Mouse (Mus musculus): ENCODE data around the gene Rgs7bp. TPM values are rescaled to one million over a fixed set of nuclear protein-coding genes. Genes with fewer than 3 reads are reported as not detected.
A peak's percentile ranks its signal among the peaks of the same experiment; 100 is the strongest.
"Not testable (repeated sequence)": the region's sequence is repeated elsewhere in the genome, so short reads cannot be mapped to it uniquely, and the experiment has no call there.

Rgs7bp gene
- polyA plus RNA-seq, 1 experiment from 2014 or later = 8.6 TPM

GRCm38 (mm10) chr13:104918663-104919062 is 136.1 kb downstream of the Rgs7bp start:
- no peak overlapping the region for H3K27ac ChIP-seq (replicated peaks)
- H3K4me2 ChIP-seq = no peak overlapping the region
- no peak for ATAC-seq (ENCODE audit: low FRiP score, low read depth)

GRCm38 (mm10) chr13:104916771-104917170 is 138.0 kb downstream of the Rgs7bp start:
- H3K9me3 ChIP-seq; H3K4me2 ChIP-seq; H3K36me3 ChIP-seq; H3K4me1 ChIP-seq (replicated peaks); H3K4me3 ChIP-seq; H3K27me3 ChIP-seq; H3K9ac ChIP-seq; H3K27ac ChIP-seq (replicated peaks); ATAC-seq (ENCODE audit: low FRiP score, low read depth): not testable (repeated sequence)
- 78% methylated on average over 6 of the region's 6 CpGs for WGBS

More at GRCm38 (mm10) chr13:104918663-104919062, 136.1 kb downstream of the Rgs7bp start:
- WGBS = 84% methylated on average over 16 of the region's 16 CpGs
- Histone ChIP-seq H3K36me3 (no peaks in the 10 kb centered on the region), H3K4me3 (no peak overlapping the region), H3K27me3 (no peaks in the 10 kb centered on the region), H3K4me1 (replicated peaks) (no peaks in the 10 kb centered on the region), H3K9ac (no peak overlapping the region), H3K9me3 (no peaks in the 10 kb centered on the region)

DNA sequence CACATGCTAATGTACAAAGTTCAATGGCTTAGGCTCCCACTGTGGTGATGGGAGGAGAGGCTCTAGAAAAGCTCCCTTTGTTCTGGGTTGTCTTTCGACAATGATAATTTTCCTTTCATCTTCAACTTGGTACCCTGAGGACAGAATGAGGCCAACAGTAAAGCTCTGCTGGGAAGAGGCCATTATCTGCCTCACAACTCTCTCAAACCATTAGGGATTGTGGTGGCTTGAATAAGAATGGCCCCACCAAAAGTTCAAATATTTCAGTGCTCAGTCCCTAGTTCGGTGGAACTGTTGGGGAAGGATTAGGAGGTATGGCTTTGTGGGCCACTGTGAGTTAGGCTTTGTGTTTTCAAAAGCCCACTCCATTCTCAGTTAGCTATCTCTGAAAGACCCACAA is 138.6 kb downstream of the Rgs7bp start:
- no peak for ATAC-seq (ENCODE audit: low FRiP score, low read depth)
- Histone ChIP-seq H3K9me3 (no peaks in the 10 kb centered on the region), H3K27ac (replicated peaks) (no peak overlapping the region), H3K4me2 (no peak overlapping the region), H3K4me1 (replicated peaks) (no peaks in the 10 kb centered on the region), H3K27me3 (no peaks in the 10 kb centered on the region), H3K36me3 (no peaks in the 10 kb centered on the region), H3K4me3 (no peak overlapping the region), H3K9ac (no peak overlapping the region)
- WGBS = 80% methylated on average over 2 of the region's 2 CpGs

GRCm38 (mm10) chr13:104914288-104914895 is 140.3 kb downstream of the Rgs7bp start:
- H3K9me3 ChIP-seq = no peaks in the 10 kb centered on the region
- H3K27ac ChIP-seq (replicated peaks) = 0 out of 2 replicates have a peak overlapping the region, but pooled peaks have one; percentile 34
- no peaks in the 10 kb centered on the region for H3K27me3 ChIP-seq
- H3K4me2 ChIP-seq = peak overlapping the region; percentile 44
- no peaks in the 10 kb centered on the region for H3K36me3 ChIP-seq
- no peaks in the 10 kb centered on the region for H3K4me1 ChIP-seq (replicated peaks)
- 60% methylated on average over 17 of the region's 17 CpGs for WGBS
- peak overlapping the region; percentile 25 for H3K4me3 ChIP-seq
- H3K9ac ChIP-seq = no peak overlapping the region
- ATAC-seq (ENCODE audit: low FRiP score, low read depth) = peak; percentile 73; the same call in 1 of the 2 replicates

- ATAC-seq (ENCODE audit: low FRiP score, low read depth); H3K27me3 ChIP-seq; H3K9ac ChIP-seq; H3K9me3 ChIP-seq; H3K4me1 ChIP-seq (replicated peaks); H3K4me3 ChIP-seq; H3K36me3 ChIP-seq; H3K27ac ChIP-seq (replicated peaks); H3K4me2 ChIP-seq: not testable (repeated sequence)
- 39% methylated on average over 5 of the region's 5 CpGs for WGBS
Observed at GRCm38 (mm10) chr13:104911626-104912025, 143.1 kb downstream of the Rgs7bp start.

GRCm38 (mm10) chr13:104911006-104911405 is 143.7 kb downstream of the Rgs7bp start:
- ATAC-seq (ENCODE audit: low FRiP score, low read depth); H3K4me1 ChIP-seq (replicated peaks): not testable (repeated sequence)
- WGBS = 100% methylated on average over 1 of the region's 1 CpGs

GRCm38 (mm10) chr13:104908691-104909090 is 146.0 kb downstream of the Rgs7bp start:
- H3K4me2 ChIP-seq = no peak overlapping the region
- no peaks in the 10 kb centered on the region for H3K27me3 ChIP-seq
- H3K9ac ChIP-seq = no peak overlapping the region
- no peak overlapping the region for H3K4me3 ChIP-seq
- no peaks in the 10 kb centered on the region for H3K36me3 ChIP-seq
- H3K27ac ChIP-seq (replicated peaks) = no peak overlapping the region
- no peaks in the 10 kb centered on the region for H3K4me1 ChIP-seq (replicated peaks)
- WGBS = 57% methylated on average over 7 of the region's 7 CpGs
- ATAC-seq (ENCODE audit: low FRiP score, low read depth) = no peak
- no peaks in the 10 kb centered on the region for H3K9me3 ChIP-seq

More at GRCm38 (mm10) chr13:104911006-104911405, 143.7 kb downstream of the Rgs7bp start:
- not testable (repeated sequence) for H3K4me2 ChIP-seq; H3K9ac ChIP-seq; H3K27ac ChIP-seq (replicated peaks); H3K4me3 ChIP-seq; H3K9me3 ChIP-seq; H3K36me3 ChIP-seq; H3K27me3 ChIP-seq

Other genes with a start within 250 kb of the Rgs7bp start
- gene Cwc27, start 237.8 kb downstream of the Rgs7bp start, polyA plus RNA-seq (2015; fragmentation: Nextera tagmentation; extraction: Ambion mirVana) = 19.9 and 22.6 TPM in 2 replicates
- gene Shisal2b, start 191.0 kb downstream of the Rgs7bp start, polyA plus RNA-seq (2015; fragmentation: Nextera tagmentation; extraction: Ambion mirVana) = 1.9 and 2.7 TPM in 2 replicates
- not detected in 2 replicates for gene 4933425L06Rik, start 27.2 kb upstream of the Rgs7bp start, polyA plus RNA-seq (2015; fragmentation: Nextera tagmentation; extraction: Ambion mirVana)
- gene Rnf180, start 239.9 kb upstream of the Rgs7bp start, polyA plus RNA-seq (2015; fragmentation: Nextera tagmentation; extraction: Ambion mirVana) = 33.3 and 35.4 TPM in 2 replicates

Measured in hindbrain, embryonic 15.5 days (tissue).